Mouse (Mus musculus) spleen, postnatal 36 days (tissue): ENCODE measurements around the gene Nup93.

Experiments
- DNase-seq, 2 experiments: peaks; one replicate each; pipeline ENCODE4 v3.0.0; 2022; ENCODE audit warnings: low spot score in 2 of 2, mixed read lengths in 1 of 2

The Nup93 gene

GRCm38 (mm10) chr8:94361774-94362431, 147.5 kb downstream of the Nup93 start:
- DNase-seq, result no peak

GRCm38 (mm10) chr8:94362607-94363239, 148.4 kb downstream of the Nup93 start:
- no peak for DNase-seq

DNA sequence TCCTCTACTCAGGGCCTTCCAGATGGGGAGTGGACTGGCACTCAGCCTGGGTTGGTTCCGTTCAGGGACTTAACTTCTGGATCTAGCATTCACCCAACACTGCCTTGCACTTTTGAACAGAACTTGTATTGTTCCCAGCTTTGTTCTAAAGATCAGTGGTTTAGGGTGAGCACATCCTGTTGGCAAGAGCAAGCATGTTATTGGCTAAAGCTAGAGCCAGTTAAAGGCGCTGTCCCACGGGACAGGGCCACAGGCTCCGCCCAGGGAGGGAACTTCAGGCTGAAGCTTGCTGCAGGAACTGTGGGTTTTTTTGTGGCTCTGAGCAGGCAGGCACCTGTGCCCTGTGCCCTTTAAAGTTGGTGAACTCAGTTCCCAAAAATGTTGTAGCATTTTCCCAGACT, 148.9 kb downstream of the Nup93 start:
- DNase-seq, result peak; percentile 95

DNA sequence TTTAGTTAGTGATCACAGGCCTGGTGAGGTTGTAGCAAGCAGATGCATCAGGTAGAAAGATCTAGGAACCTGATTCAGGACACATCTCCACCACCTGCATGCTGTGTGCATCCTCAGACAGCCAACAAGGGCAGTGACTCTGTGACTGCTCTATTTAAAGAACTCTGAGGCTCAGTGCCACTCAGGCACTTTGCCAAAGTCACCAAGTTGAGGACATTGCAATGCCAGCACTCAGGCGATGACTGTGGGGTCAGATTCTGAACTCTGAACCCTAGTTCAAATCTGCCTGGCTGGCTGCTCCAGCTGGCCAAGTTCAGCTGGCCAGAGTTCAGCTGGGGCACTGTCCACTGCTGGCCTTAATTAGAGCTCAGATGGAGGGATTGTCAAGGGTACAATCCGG, 149.5 kb downstream of the Nup93 start:
- DNase-seq, result no peak

DNA sequence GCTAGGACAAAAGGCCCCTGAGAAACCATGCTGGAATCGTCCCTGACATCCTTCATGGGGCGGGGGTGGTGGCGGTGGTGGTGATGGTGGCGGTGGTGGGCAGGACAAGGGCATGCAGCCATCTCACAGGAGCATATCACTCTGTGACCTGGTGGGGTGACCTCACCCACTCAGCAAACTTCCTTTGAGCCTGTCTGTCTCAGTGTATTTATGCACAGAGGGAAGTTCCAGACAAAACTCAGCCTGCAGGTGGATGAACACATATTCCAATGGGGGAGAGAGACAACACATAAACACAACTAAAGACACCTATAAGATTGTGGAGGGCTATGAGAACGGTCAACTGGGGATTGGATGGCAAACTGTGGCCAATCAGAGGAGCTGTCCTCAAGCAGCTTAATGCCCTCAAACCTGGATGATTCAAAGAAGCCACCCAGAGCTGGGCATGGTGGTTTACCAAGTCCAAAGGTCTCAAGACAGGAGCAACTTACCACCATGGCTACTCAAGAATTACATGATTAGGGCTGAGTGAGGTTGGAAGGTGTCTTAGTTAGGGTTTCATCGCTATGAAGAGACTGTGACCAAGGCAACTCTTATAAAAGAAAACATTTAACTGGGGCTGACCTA, 150.4 kb downstream of the Nup93 start:
- DNase-seq, result no peak

DNA sequence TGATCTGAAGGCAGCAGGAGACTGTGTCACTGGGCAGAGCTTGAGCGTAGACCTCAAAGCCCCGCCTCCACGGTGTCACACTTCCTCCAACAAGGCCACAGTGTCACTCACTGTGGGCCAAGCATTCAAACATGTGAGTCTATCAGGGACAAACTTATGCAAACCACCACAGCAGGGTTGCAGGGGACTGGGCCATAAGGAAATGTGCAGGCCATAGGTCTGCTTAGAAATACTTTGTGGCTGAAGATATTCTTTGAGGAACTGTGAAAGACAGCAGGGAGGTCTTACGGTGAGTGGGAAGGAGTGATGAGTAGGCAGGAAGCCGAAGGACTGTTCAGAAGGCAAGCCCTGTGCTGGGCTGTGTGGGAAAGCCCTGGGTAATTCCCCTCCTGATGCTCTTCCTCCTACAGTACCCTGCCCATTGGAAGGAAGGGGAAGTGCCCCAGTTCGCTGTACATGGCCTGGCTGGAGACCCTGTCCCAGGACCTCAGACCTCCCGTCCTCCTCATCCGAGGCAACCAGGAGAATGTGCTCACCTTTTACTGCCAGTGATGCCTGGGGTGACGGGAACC, 151.1 kb downstream of the Nup93 start:
- DNase-seq, result peak; percentile 90
